Mouse (Mus musculus) C2C12 (cell line): ENCODE results near the gene Foxf2.

ENCODE experiments used
- CEBPB ChIP-seq: IDR thresholded peaks from one replicate; pipeline ENCODE4 v1.6.1; 2011; ENCODE audit warnings: low read depth, mild to moderate bottlenecking, control low read depth, moderate library complexity
- CTCF ChIP-seq: IDR thresholded peaks from one replicate; pipeline ENCODE4 v1.5.1; 2011; ENCODE audit not compliant: control insufficient read depth, insufficient read depth, insufficient read length
- MAX ChIP-seq: IDR thresholded peaks from one replicate; pipeline ENCODE4 v1.6.1; 2011; ENCODE audit warnings: mild to moderate bottlenecking, control low read depth
- MYOD1 ChIP-seq: IDR thresholded peaks from one replicate; pipeline ENCODE4 v1.6.1; 2011; ENCODE audit warnings: low read depth; ENCODE audit not compliant: control insufficient read depth, insufficient read length
- MYOG ChIP-seq: IDR thresholded peaks from one replicate; pipeline ENCODE4 v1.6.1; 2011; ENCODE audit not compliant: control insufficient read depth, insufficient read length; ENCODE audit errors: extremely low read depth

- no peak for TF ChIP-seq CEBPB
- no peak for TF ChIP-seq CTCF
- TF ChIP-seq MAX = no peak
- no peak for TF ChIP-seq MYOD1
- TF ChIP-seq MYOG = no peak
These were observed 33.3 kb downstream of the Foxf2 start for GRCm38 (mm10) chr13:31658963-31659362.
